Mouse (Mus musculus) layer of hippocampus, adult 11-12 months (tissue): Measurements from ENCODE around the gene M1ap.

ENCODE experiments used
- DNase-seq: peaks from one replicate; pipeline ENCODE4 v3.0.0; 2022; ENCODE audit warnings: low spot score

Gene M1ap

GRCm38 (mm10) chr6:82939167-82939912, 7.4 kb upstream of the M1ap start, which contains the start of gene Sema4f:
Sema4f (minus strand) TSS chr6:82939769.
- peak; percentile 70 for DNase-seq

DNA sequence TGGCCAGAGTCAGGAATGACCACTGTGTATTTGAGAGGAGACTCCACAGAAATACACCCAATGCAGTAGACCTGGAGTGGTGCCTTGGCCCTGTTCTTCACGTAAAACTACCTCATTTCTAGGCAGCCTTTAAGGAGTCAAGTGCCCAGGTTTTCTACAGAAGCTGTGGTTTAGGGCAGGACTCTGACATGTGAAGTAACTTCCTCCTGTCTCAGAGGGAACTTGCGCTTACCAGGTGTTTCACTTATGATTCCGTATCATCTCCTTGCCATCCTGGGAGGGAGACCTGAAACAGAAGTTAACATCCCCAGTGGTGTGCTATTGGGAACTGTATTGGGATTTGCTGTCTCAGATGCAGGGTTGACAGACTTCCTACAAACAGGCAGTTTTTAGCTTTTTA, 5.9 kb upstream of the M1ap start:
- DNase-seq = no peak

GRCm38 (mm10) chr6:82945750-82946149, 952 bp upstream of the M1ap start:
- no peak for DNase-seq

DNA sequence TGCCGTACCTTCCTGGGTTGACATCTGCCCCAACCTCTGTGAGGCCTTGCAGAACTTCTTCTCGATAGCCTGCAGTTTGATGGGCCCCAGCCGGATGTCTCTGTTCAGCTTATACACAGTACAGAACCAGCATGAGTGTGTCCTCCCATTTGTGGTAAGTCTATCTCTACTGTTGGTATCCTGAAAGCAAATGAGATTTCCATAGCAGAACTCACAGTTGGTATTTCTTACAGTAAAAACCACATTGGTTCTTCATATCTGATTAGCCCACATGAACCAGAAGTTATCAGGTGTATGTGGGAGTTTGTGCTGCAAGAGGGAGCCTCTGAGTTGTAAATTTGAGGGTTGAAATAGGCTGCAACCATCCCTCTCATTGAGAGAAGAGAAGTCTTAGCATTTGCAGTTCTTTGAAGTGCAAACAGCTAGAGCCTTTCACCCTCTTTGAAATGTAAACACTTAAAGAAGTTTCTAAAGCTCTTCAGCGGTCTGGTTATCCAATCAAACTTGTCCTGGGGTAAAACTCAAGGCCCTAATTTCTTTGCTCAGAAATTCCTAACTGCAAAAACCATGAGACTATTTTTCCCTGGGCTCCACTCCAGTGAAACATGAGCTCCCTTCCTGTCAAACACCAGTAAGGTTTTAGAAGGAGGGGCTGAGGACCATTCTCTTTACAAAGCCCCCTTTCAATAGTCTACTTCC, 10.0 kb downstream of the M1ap start:
- no peak for DNase-seq

GRCm38 (mm10) chr6:82961664-82962063, 15.0 kb downstream of the M1ap start:
- DNase-seq = no peak

DNA sequence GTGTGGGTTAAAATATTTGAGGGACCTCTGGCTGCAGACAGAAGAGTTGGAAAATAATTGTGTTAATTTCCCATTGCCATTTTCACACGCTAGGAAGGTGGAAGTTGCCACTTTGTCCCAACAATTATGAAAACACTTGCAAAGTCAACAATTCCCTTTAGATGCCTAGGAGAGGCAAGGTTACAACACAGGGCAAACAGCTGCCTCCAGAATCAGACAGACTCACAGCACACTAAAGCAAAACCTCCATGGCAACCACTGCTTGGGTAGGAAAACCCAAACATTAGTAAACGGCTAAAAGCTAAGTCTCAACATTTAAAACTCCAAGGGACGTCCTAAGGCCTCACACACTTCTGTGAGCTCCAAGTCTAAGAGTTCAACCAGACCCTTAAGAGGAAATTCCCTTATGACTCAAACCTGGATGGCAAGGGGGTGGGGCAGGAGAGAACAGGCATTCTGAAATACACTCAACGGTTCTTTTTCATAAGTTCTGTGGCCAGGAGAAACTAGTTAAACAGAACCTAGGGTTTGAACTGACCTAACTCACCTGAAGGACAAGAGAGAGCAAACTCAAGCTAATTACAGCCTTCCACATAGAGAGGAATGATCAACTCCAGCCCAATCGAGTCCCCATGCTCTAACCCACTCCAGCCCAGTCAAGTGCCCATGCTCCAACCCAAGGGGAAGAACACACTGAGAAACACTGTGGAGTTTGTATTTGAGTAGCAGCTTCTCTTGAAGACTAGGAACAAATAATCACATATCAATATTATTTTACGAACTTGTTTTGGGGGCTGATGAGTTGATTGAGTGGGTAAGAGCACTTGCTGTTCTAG, 22.8 kb downstream of the M1ap start:
- DNase-seq = no peak

DNA sequence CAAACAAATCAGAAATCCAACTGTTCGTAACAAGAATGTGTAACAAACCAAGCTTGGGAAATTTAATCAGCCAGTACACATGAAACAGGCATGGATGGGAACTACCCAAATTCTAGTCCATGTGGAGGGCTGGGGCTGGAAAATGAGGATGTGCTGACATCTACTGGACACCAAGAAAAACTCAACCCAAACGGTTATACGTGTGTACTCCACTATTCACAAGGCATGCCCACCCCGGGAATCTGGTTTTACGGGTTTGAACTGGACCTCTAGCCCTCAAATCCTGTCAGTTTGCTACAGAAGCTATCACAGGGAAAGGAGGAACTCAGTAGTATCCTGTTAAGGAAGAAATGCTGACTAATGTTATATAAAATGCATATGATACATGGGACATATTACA, 24.3 kb downstream of the M1ap start:
- peak; percentile 50 for DNase-seq

- no peak for DNase-seq
Measured at GRCm38 (mm10) chr6:82987411-82987971, 40.8 kb downstream of the M1ap start.

GRCm38 (mm10) chr6:82993696-82994095, 47.0 kb downstream of the M1ap start:
- no peak for DNase-seq

DNA sequence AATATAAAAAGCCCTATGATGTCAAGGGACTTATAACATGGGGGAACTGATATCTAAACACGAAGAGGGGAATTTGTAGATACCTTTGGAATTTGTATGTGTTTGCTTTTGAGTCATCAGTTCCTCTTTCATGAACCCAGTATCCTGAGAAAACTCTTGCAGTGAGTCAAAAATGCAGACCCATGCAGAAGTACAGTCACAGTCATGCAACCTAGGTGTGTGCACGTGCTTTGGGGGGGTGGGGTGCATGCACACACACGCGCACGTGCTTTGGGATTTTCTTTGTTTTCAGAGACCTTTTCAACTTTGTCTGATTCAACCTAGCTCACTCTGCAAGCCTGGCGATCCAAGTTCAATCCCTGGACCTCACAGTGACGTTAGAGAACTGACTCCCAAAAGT, 47.7 kb downstream of the M1ap start:
- no peak for DNase-seq

GRCm38 (mm10) chr6:82996740-82997315, 50.1 kb downstream of the M1ap start:
- DNase-seq = peak; percentile 96

- peak; percentile 43 for DNase-seq
Measured at GRCm38 (mm10) chr6:82997511-82998102, 50.9 kb downstream of the M1ap start.

- no peak for DNase-seq
Measured at GRCm38 (mm10) chr6:82998326-82998725, 51.6 kb downstream of the M1ap start.

GRCm38 (mm10) chr6:82999986-83000385, 53.3 kb downstream of the M1ap start:
- DNase-seq = no peak

- DNase-seq = no peak
Measured at GRCm38 (mm10) chr6:83003082-83003481, 56.4 kb downstream of the M1ap start.

DNA sequence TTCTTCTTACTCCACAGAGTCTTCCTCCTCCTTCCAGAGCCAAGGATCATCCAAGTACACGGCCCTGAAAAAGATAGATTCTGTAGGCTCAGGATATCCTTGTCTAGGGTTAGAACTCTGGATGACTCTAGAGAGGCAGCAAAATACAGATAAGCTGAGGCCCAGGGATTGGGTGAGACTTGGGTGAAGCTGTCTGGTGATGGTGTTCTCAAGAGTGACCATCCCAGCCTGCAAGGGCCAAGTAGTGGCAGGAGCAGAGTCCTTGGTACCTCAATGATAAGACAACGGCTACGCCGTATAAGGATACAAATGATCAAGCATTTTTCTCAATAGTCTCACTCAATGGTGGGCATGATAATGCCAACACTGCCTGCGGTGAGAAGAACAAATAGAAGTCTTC, 57.1 kb downstream of the M1ap start:
- no peak for DNase-seq

- DNase-seq = no peak
Measured at GRCm38 (mm10) chr6:83004309-83004708, 57.6 kb downstream of the M1ap start.

GRCm38 (mm10) chr6:83004872-83005271, 58.2 kb downstream of the M1ap start:
- DNase-seq = peak; percentile 55

GRCm38 (mm10) chr6:83005444-83006011, 58.8 kb downstream of the M1ap start:
- DNase-seq = no peak

GRCm38 (mm10) chr6:83006114-83006513, 59.4 kb downstream of the M1ap start:
- no peak for DNase-seq

DNA sequence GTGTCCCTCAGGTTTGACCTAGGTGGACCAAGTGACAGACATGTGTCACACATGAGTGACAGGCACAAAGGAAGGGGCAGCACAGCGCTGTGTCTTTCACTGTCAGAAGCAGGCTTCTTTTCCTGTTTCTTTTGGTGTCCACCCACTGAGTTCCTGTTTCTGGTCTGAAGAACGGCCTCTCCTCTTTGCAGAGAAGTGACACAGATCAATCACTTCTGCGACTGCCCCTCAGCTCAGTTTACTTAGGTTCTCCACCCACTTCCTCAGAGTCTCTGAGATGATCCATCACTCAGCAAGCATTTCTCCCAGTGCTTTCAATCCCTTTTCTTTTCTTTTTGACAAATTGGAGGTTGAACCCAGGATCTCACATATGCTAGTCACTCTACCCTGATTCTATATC, 62.0 kb downstream of the M1ap start:
- DNase-seq = no peak
